Mouse (Mus musculus): ENCODE data around the gene Zmiz1. TPM values are rescaled to one million over a fixed set of nuclear protein-coding genes. Genes with fewer than 3 reads are reported as not detected.

The Zmiz1 gene
- total RNA-seq, 4 experiments from 2014 or later: 90.3 to 192 (median 125) TPM

- DNase-seq: no peak
Observed at GRCm38 (mm10) chr14:25493301-25494241, 34.6 kb downstream of the Zmiz1 start.

- no peak for DNase-seq
Observed at GRCm38 (mm10) chr14:25494778-25495177, 35.8 kb downstream of the Zmiz1 start.

DNA sequence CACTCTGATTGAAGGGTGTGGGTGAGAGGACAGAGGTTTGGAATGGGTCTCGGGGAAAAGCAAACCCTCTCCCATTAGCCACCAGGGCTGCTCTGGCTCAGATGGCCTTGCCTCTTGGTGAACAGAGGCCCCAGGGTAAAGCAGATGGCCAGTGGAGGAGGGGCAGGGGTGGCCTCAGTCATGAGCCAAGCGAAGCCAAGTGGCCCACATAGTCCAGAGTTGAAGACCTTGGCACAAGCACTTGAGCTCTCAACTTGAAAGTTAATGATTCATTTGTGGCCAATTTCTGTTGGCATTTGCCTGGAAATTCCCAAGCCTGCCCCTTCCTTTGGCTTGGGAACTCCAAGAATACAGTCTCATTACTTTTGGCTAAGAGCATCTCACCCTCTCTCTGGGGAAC is 37.1 kb downstream of the Zmiz1 start:
- peak; percentile 75 for DNase-seq

GRCm38 (mm10) chr14:25496989-25497388 is 38.0 kb downstream of the Zmiz1 start:
- no peak for DNase-seq

GRCm38 (mm10) chr14:25497596-25497995 is 38.6 kb downstream of the Zmiz1 start:
- peak; percentile 75 for DNase-seq

DNA sequence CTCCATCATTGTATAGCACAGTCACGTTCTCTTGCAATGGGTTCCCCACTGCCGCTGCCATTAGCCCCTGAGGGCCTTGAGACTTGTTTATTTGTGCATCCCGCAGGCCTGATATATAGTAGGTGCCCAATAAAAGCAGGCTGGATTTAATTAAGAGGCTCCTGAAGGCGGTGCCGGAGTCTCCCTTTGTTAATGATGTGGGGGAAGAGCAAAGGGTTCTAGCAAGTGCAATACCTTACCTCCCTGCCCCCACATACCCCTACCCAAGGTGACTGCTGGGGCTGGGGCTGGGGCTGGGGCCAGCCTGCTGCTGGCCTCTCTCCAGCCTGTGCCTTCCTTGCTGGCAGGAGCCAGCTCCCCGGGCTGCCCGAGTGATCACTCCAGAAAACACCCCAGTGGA is 39.4 kb downstream of the Zmiz1 start:
- DNase-seq: no peak

GRCm38 (mm10) chr14:25499526-25499925 is 40.5 kb downstream of the Zmiz1 start:
- no peak for DNase-seq

DNA sequence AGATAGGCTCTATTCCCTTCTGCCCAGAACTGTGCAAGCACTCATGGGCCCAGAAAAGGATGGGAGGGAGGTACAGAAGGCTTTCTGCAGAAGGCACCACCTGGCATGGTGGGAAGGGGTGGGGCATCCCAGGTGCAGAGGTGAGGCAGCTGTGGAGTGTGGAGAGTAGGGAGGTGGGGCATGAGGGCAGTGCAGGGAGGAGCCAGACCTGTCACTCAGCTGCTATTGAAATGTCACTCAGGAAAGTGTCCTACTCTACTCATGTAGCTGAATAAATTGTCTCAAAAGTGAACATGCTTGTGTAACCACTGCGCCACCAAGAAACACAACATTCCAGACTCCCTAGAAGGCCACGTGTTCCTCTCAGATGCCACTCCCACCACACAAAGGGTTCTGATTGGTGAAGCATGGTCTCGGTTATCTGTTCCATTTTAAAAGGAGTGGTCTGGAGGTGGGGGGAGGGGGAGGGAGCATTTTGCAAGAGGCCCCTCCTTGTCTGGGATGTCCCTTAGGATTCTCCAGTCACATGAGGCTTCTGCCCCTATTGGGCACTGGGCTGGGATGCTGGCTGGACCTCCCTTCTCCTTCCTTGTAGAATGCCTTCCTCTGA is 41.6 kb downstream of the Zmiz1 start:
- no peak for DNase-seq

- DNase-seq: no peak
Observed at GRCm38 (mm10) chr14:25501481-25501880, 42.5 kb downstream of the Zmiz1 start.

- DNase-seq: no peak
Observed at GRCm38 (mm10) chr14:25502355-25502754, 43.4 kb downstream of the Zmiz1 start.

- DNase-seq: no peak
Observed at GRCm38 (mm10) chr14:25504241-25504640, 45.3 kb downstream of the Zmiz1 start.

- DNase-seq: peak; percentile 92
Observed at GRCm38 (mm10) chr14:25505201-25505671, 46.3 kb downstream of the Zmiz1 start.

DNA sequence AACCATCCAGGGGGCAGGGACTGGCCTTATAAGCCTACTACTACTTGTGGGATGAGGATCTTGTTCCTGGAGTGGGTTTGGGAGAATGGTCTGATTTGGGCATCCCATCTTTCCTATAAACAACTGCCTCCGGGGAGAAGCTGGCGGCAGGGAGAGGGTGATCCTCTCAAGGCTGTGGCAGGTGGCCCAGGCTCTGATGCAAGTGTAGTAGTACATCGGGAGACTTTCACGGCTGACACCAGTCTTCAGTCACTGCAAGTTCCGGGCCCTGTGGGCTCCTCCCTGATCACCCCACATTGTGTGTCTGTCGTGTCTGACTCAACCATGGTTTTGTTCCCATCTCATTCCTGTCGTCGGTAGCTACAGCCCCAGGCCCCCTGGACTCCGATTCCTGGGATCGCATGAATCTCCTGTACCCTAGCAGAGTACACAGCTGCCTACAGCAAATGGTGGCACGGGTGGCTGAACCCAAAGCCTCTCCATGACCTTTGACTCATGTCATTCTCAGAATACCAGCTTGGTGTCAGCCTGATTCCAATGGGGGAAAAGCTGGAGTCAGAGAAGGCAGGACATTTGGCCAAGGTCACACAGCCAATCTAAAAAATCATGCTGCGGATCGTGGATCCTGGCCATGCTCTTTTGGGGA is 49.2 kb downstream of the Zmiz1 start:
- DNase-seq: peak; percentile 86

GRCm38 (mm10) chr14:25508757-25509139 is 49.8 kb downstream of the Zmiz1 start:
- no peak for DNase-seq

DNA sequence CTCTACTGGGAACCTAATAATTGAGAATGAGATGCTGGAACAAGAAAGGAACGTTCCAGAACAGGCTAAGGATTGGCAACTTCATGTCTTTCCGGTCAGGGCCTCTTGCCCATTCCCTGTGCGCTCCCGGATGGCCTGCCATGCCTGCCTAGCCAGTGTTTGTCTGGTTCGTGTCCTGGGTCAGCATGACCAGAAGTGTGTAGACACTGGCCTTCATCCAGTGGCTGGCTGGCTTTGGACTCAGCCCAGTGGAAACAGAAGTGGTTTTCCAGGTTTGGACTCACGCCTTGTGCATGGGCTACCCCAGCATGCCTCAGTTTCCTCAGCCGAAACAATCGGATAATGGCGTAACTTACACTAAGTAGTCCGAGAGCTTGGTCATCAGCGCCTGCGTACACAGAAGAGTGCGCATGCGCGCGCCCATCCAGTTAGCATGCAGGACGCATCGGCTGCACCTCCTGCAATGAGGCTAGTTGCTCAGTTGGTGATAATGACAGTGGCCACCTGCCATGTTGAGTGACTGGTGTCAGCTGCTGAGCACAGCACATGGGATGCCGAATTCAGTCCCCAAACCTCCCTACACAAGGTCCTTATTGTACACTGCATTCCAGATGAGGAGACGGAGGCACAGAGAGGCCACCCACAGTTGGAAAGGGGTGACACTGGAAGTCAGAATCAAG is 50.6 kb downstream of the Zmiz1 start:
- no peak for DNase-seq

- no peak for DNase-seq
Observed at GRCm38 (mm10) chr14:25510362-25510761, 51.4 kb downstream of the Zmiz1 start.

DNA sequence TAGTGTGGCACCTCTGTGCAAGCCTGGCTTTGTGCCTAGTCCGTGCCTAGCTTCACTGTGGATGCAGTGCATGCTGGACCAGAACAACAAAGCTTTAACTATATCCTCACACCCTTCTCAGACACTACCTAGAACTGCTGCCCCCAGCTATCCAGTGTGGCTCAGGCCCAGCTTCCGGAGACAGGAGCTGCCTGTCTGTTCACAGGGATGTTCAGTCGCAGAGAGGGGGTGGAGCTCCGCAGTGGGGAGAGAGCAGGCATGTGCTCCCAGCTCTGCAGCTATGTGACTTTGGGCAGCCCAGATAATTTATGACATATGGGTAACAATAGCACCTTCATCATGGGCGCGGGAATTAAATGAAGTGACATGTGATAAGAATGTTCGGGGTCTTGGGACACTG is 52.0 kb downstream of the Zmiz1 start:
- DNase-seq: no peak

- no peak for DNase-seq
Observed at GRCm38 (mm10) chr14:25511564-25511963, 52.6 kb downstream of the Zmiz1 start.

DNA sequence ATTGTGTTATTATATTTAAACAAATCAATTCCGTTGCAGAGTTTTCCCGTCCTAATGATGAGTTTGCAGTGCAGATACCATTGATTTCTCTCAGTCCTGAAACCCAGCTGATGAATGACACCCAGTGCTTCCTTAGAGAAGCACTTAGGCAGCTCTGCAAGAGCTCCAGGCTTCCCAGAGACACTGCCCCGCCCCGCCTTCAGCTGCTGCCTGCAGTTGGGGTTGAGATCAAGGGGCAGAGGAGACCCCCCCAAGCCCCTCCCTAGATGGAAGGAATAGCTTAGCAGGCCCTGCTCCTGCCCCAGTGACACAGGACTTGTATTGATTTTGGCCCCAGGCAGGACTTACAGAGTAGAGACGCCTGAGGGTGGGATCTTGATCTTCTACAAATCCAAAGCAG is 53.0 kb downstream of the Zmiz1 start:
- DNase-seq: no peak

DNA sequence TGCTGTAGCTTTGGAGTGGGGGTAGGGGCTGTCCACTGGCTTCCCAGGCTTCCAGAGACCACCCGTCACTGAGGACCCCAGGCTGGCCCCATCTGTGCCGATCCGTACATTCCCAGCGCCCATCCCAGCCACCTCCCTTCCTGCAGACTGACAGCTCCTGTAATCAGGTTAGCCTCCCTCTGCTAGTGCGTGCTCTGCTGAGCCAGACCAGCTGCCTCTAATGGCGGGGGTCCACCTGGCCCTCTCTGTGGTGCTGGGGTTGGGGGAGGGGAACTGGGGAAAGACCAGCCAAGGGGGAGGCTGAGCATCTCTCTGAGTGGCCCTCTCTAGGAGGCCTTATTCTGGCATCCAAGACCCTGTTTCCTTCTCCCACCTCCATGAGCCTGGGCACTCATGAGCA is 53.8 kb downstream of the Zmiz1 start:
- no peak for DNase-seq

- no peak for DNase-seq
Observed at GRCm38 (mm10) chr14:25513496-25513895, 54.5 kb downstream of the Zmiz1 start.

DNA sequence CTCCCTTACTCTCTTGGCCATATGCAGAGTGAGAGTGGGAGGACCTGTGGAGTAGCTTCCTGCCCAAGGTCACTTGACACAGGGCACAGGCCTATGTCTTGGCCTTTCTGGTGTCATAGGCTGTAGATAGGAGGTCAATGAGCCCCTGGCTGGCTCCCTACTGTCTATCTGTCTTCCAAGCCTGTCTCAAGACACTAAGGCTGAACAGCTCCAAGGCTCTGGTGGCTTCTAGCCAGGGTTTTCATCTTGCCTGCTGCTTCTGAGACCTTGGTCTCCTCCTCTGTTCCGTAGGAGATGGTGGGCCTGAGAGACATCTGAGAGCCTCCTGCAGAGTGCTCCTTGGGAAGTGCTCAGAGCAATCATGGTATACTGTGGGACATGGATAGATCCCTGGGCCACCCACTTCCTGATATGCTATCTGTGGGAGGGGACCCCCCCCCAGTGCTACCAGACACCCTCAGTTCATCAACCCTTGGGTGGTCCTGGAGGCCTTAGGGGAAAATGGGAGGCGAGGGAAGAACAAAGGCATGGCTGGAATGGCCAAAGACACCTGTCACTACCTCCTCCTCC is 56.0 kb downstream of the Zmiz1 start:
- DNase-seq: no peak

All from adrenal gland, adult 8-10 months (tissue).